Mouse (Mus musculus): ENCODE measurements around the gene 2300009A05Rik.

DNA sequence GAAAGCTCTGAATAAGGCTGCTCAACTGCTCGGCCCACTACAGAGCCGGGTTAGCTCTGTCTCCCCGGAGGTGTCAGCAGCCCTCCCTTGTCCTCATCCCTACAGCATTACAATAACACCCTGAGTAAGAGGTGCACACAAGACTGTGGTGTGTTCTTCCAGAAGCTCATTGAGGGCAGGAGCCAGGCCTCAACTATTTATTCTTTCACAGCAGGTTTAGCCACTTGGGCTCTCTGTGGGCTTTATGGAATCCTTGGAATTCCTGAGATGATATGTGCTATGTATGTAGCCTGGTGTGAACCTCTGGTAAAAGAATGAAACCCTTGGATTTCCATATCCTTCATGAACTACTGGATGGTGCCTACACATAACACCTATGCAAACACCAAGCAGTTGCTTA, 49.8 kb downstream of the 2300009A05Rik start:
- TF ChIP-seq POLR2A (IDR thresholded peaks at IDR 0.05; ENCODE audit: control insufficient read depth, low read depth, low read length) (no peak), CTCF (IDR thresholded peaks at IDR 0.05; ENCODE audit: control insufficient read depth, insufficient read depth, insufficient replicate concordance, low read depth, low read length) (no peak)
